ENCODE assay signal across 13 mouse cellular contexts in the genomic region with DNA sequence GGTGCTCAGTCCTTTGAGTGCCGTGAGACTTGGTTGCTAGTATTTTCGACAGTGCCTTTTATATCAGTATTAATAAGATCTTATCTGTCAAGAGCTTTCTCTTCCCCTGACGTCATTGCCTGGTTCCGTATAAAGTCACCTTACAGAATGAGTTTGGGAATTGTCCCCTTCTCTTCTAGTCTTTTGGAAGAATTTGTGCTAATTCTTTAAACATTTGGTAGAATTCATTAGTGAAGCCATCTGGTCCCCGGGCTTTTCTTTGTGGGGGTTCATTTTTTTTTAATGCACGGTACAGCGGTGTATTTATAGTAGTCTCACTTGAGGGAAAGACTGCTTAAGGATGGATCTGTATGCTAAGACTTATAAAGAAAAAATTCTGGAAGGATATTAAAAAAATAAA.
"Had no signal": no experiment of that assay in that cellular context is flagged by ENCODE, and none has a peak within 500 bp of the region (broad histone marks: within the 10 kb centered on the region; RNA-seq: fewer than 3 reads in every experiment).

No protein-coding gene starts in this region.

- H3K4me3 ChIP-seq: midbrain, embryonic 13.5 days; neural tube, embryonic 12.5 days; stomach, embryonic 15.5 days had no signal

- H3K36me3 ChIP-seq: neural tube, embryonic 12.5 days; stomach, embryonic 15.5 days had no signal

- H3K9ac ChIP-seq: lung, embryonic 14.5 days; midbrain, embryonic 13.5 days; neural tube, embryonic 12.5 days; stomach, embryonic 15.5 days had no signal

- H3K27me3 ChIP-seq: midbrain, embryonic 13.5 days; neural tube, embryonic 12.5 days; stomach, embryonic 15.5 days had no signal

- H3K27ac ChIP-seq: midbrain, embryonic 13.5 days; neural tube, embryonic 12.5 days; stomach, embryonic 15.5 days; stomach, postnatal 0 days had no signal

- H3K4me1 ChIP-seq: stomach, embryonic 15.5 days had no signal

- ATAC-seq: midbrain, embryonic 13.5 days had no signal

- DNase-seq: lung, adult 18-20 months; lung, embryonic 14.5 days; lung, postnatal 10 days; lung, postnatal 4 days; right cerebral cortex, postnatal 14 days; thymus, adult 2 months; thymus, postnatal 25 days; thymus, postnatal 4 days had no signal

- H3K4me2 ChIP-seq: lung, embryonic 14.5 days; midbrain, embryonic 11.5 days; midbrain, embryonic 13.5 days; neural tube, embryonic 12.5 days; stomach, embryonic 15.5 days had no signal

- H3K9me3 ChIP-seq: midbrain, embryonic 13.5 days; neural tube, embryonic 12.5 days; stomach, embryonic 15.5 days had no signal
